Mouse (Mus musculus): Measurements from ENCODE around the gene Lrrc59. TPM values are rescaled to one million over a fixed set of nuclear protein-coding genes. Genes with fewer than 3 reads are reported as not detected.
A peak's percentile ranks its signal among the peaks of the same experiment; 100 is the strongest.

The Lrrc59 gene
- 163 and 171 TPM in 2 replicates for polyA plus RNA-seq (2011; ENCODE audit: insufficient read depth, insufficient read length, low read depth, missing spikeins)

DNA sequence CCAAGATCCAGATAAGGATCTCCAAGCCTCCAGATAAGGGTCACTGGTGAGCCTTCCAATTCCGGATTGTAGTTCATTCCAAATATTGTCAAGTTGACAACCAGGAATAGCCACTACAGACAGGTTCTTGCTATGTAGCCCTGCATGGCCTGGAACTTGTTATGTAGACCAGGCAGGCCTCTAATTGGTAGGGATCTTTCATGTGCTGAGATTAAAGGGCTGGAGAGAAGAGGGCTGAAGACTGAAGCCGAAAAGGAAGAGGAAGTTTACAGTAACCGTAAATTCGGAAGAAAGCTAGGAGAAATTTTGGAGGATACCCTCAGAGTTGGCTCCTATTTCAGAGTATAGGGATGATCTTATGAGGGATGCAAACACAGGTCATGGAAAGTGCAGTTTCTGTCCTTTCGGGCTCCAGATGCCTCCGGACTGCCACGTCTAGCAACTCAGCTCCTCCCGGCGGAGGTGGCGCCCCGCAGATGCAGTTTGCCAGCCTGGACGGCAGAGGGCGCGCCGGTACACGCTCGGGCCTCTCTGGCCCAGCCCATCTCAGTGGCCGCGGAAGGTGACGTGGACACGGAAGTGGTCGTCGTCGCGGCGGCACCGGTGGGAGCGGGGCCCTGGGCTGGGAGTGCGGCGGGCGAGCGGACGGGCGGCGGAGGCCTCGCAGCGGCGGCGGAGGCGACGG lies at the start of gene Lrrc59:
Gene Lrrc59, plus strand, starts transcription at position 569 of the 685 bp plus-strand sequence.
- H3K9me3 ChIP-seq (replicated peaks; ENCODE audit: control insufficient read depth, insufficient read depth, low read length, poor library complexity, severe bottlenecking): no peaks in the 10 kb centered on the region
- H3K27ac ChIP-seq (ENCODE audit: insufficient read depth, low read length): peak within 1 kb of the TSS; percentile 32
- TF ChIP-seq CTCF (IDR thresholded peaks at IDR 0.05; ENCODE audit: low read depth, low read length) (peak; percentile 82), POLR2A (IDR thresholded peaks at IDR 0.05; ENCODE audit: insufficient read depth, low read length) (no peak), EP300 (IDR thresholded peaks at IDR 0.05; ENCODE audit: insufficient read depth, low read depth, low read length) (peak; percentile 60; the same call in 1 of the 2 replicates)
- H3K4me1 ChIP-seq (ENCODE audit: control insufficient read depth, insufficient read depth, low read length): no peaks in the 10 kb centered on the region
- H3K9ac ChIP-seq (ENCODE audit: low read depth, poor library complexity, severe bottlenecking): peak within 1 kb of the TSS; percentile 80
- peak within 1 kb of the TSS; percentile 90 for H3K4me3 ChIP-seq (ENCODE audit: low read depth, low read length)
- H3K36me3 ChIP-seq (ENCODE audit: control insufficient read depth, insufficient read depth, low read length, poor library complexity, severe bottlenecking): peaks cover 15% of the 10 kb centered on the region
- H3K27me3 ChIP-seq (ENCODE audit: control insufficient read depth, insufficient read depth, low read length, poor library complexity, severe bottlenecking): no peaks in the 10 kb centered on the region

DNA sequence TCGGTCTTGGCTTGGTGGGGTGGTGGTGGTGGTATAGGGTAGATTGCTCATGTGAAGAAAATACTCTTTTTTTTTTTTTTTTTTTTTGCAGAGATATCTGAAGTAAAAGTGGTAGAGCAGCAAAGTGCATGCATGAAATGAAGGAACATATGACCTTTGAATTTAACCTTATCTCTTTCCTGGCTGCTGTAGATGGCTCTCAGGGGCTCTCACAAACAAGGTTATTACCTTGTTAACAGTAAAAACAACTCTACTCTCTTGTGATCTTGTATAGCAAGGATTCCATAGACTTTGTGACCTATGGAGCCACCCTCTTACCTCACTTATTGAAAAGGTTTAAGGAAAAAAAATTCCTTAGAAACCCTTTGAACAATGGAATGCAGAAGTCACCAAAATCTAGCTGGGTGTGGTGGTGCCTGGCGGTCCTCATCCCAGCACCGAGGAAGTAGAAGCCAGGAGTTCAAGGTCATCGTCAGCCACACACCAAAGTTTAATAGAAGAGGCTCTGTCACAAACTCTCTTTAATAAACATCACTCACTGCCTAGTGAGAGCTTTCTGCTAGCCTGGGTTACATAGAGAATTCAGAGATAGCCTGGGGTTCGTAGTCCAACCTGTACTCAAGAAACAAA lies 49.3 kb upstream of the Lrrc59 start:
- no peak overlapping the region for H3K27ac ChIP-seq (ENCODE audit: insufficient read depth, low read length)
- H3K27me3 ChIP-seq (ENCODE audit: control insufficient read depth, insufficient read depth, low read length, poor library complexity, severe bottlenecking): no peaks in the 10 kb centered on the region
- TF ChIP-seq CTCF (IDR thresholded peaks at IDR 0.05; ENCODE audit: low read depth, low read length) (no peak), EP300 (IDR thresholded peaks at IDR 0.05; ENCODE audit: insufficient read depth, low read depth, low read length) (no peak)
- no peaks in the 10 kb centered on the region for H3K4me1 ChIP-seq (ENCODE audit: control insufficient read depth, insufficient read depth, low read length)
- no peaks in the 10 kb centered on the region for H3K9me3 ChIP-seq (replicated peaks; ENCODE audit: control insufficient read depth, insufficient read depth, low read length, poor library complexity, severe bottlenecking)
- no peak overlapping the region for H3K4me3 ChIP-seq (ENCODE audit: low read depth, low read length)
- no peak overlapping the region for H3K9ac ChIP-seq (ENCODE audit: low read depth, poor library complexity, severe bottlenecking)
- H3K36me3 ChIP-seq (ENCODE audit: control insufficient read depth, insufficient read depth, low read length, poor library complexity, severe bottlenecking): no peaks in the 10 kb centered on the region

GRCm38 (mm10) chr11:94585091-94585490 lies 44.5 kb upstream of the Lrrc59 start:
- H3K9ac ChIP-seq (ENCODE audit: low read depth, poor library complexity, severe bottlenecking): no peak overlapping the region
- no peak overlapping the region for H3K4me3 ChIP-seq (ENCODE audit: low read depth, low read length)
- H3K36me3 ChIP-seq (ENCODE audit: control insufficient read depth, insufficient read depth, low read length, poor library complexity, severe bottlenecking): no peaks in the 10 kb centered on the region
- H3K4me1 ChIP-seq (ENCODE audit: control insufficient read depth, insufficient read depth, low read length): peaks cover 2% of the 10 kb centered on the region
- no peaks in the 10 kb centered on the region for H3K9me3 ChIP-seq (replicated peaks; ENCODE audit: control insufficient read depth, insufficient read depth, low read length, poor library complexity, severe bottlenecking)
- no peak for TF ChIP-seq POLR2A (IDR thresholded peaks at IDR 0.05; ENCODE audit: insufficient read depth, low read length)
- TF ChIP-seq CTCF (IDR thresholded peaks at IDR 0.05; ENCODE audit: low read depth, low read length): no peak
- no peak for TF ChIP-seq EP300 (IDR thresholded peaks at IDR 0.05; ENCODE audit: insufficient read depth, low read depth, low read length)
- H3K27me3 ChIP-seq (ENCODE audit: control insufficient read depth, insufficient read depth, low read length, poor library complexity, severe bottlenecking): no peaks in the 10 kb centered on the region
- no peak overlapping the region for H3K27ac ChIP-seq (ENCODE audit: insufficient read depth, low read length)

DNA sequence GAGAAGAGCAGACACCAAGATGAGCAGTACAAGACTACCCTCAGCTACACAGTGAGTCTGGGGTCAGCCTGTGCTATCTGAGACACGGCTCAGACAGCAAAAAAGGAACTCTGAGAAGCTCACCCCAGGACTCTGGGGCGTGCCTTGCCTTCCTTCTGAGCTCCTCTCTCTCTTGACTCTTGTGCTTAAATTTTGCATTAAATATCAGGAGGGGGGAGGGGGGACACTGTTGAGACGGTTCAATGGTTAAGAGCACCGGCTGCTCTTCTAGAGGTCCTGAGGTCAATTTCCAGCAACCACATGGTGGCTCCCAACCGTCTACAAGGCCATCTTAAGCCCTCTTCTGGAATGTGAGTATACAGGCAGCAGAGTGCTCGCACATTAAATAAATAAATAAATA lies 42.1 kb upstream of the Lrrc59 start:
- H3K36me3 ChIP-seq (ENCODE audit: control insufficient read depth, insufficient read depth, low read length, poor library complexity, severe bottlenecking): no peaks in the 10 kb centered on the region
- no peaks in the 10 kb centered on the region for H3K9me3 ChIP-seq (replicated peaks; ENCODE audit: control insufficient read depth, insufficient read depth, low read length, poor library complexity, severe bottlenecking)
- TF ChIP-seq CTCF (IDR thresholded peaks at IDR 0.05; ENCODE audit: low read depth, low read length) (no peak), EP300 (IDR thresholded peaks at IDR 0.05; ENCODE audit: insufficient read depth, low read depth, low read length) (no peak)

GRCm38 (mm10) chr11:94596311-94596852 lies 33.2 kb upstream of the Lrrc59 start:
- Histone ChIP-seq H3K4me3 (ENCODE audit: low read depth, low read length) (no peak overlapping the region), H3K36me3 (ENCODE audit: control insufficient read depth, insufficient read depth, low read length, poor library complexity, severe bottlenecking) (no peaks in the 10 kb centered on the region), H3K9me3 (replicated peaks; ENCODE audit: control insufficient read depth, insufficient read depth, low read length, poor library complexity, severe bottlenecking) (no peaks in the 10 kb centered on the region), H3K4me1 (ENCODE audit: control insufficient read depth, insufficient read depth, low read length) (peaks cover 2% of the 10 kb centered on the region), H3K27ac (ENCODE audit: insufficient read depth, low read length) (no peak overlapping the region), H3K27me3 (ENCODE audit: control insufficient read depth, insufficient read depth, low read length, poor library complexity, severe bottlenecking) (no peaks in the 10 kb centered on the region), H3K9ac (ENCODE audit: low read depth, poor library complexity, severe bottlenecking) (no peak overlapping the region)
- TF ChIP-seq CTCF (IDR thresholded peaks at IDR 0.05; ENCODE audit: low read depth, low read length) (no peak), EP300 (IDR thresholded peaks at IDR 0.05; ENCODE audit: insufficient read depth, low read depth, low read length) (no peak)

More for the DNA sequence above, 42.1 kb upstream of the Lrrc59 start:
- H3K4me1 ChIP-seq (ENCODE audit: control insufficient read depth, insufficient read depth, low read length): peaks cover 4% of the 10 kb centered on the region
- H3K9ac ChIP-seq (ENCODE audit: low read depth, poor library complexity, severe bottlenecking): no peak overlapping the region
- H3K27me3 ChIP-seq (ENCODE audit: control insufficient read depth, insufficient read depth, low read length, poor library complexity, severe bottlenecking): no peaks in the 10 kb centered on the region
- H3K27ac ChIP-seq (ENCODE audit: insufficient read depth, low read length): no peak overlapping the region
- H3K4me3 ChIP-seq (ENCODE audit: low read depth, low read length): no peak overlapping the region

GRCm38 (mm10) chr11:94597319-94597718 lies 32.2 kb upstream of the Lrrc59 start:
- Histone ChIP-seq H3K9me3 (replicated peaks; ENCODE audit: control insufficient read depth, insufficient read depth, low read length, poor library complexity, severe bottlenecking) (no peaks in the 10 kb centered on the region), H3K27ac (ENCODE audit: insufficient read depth, low read length) (no peak overlapping the region), H3K27me3 (ENCODE audit: control insufficient read depth, insufficient read depth, low read length, poor library complexity, severe bottlenecking) (no peaks in the 10 kb centered on the region), H3K4me1 (ENCODE audit: control insufficient read depth, insufficient read depth, low read length) (peaks cover under 1% of the 10 kb centered on the region), H3K4me3 (ENCODE audit: low read depth, low read length) (no peak overlapping the region), H3K36me3 (ENCODE audit: control insufficient read depth, insufficient read depth, low read length, poor library complexity, severe bottlenecking) (no peaks in the 10 kb centered on the region), H3K9ac (ENCODE audit: low read depth, poor library complexity, severe bottlenecking) (no peak overlapping the region)
- TF ChIP-seq POLR2A (IDR thresholded peaks at IDR 0.05; ENCODE audit: insufficient read depth, low read length) (no peak), EP300 (IDR thresholded peaks at IDR 0.05; ENCODE audit: insufficient read depth, low read depth, low read length) (no peak), CTCF (IDR thresholded peaks at IDR 0.05; ENCODE audit: low read depth, low read length) (no peak)

Data from ES-Bruce4 (cell line).